Mouse (Mus musculus): ENCODE data around the gene Papola. TPM values are rescaled to one million over a fixed set of nuclear protein-coding genes. Genes with fewer than 3 reads are reported as not detected.

The Papola gene
- polyA plus RNA-seq, 1 experiment from 2014 or later = 70.7 TPM

GRCm38 (mm10) chr12:105844406-105844805 is 59.9 kb downstream of the Papola start:
- Histone ChIP-seq H3K9ac (replicated peaks) (no peak overlapping the region), H3K4me1 (ENCODE audit: insufficient read depth) (no peaks in the 10 kb centered on the region), H3K27ac (ENCODE audit: low read depth) (no peak overlapping the region), H3K4me2 (ENCODE audit: low read depth, low read length) (no peak overlapping the region), H3K9me3 (ENCODE audit: low read length) (no peaks in the 10 kb centered on the region), H3K36me3 (replicated peaks; ENCODE audit: insufficient read depth, low read length) (peaks cover 23% of the 10 kb centered on the region), H3K4me3 (ENCODE audit: low read depth, low read length) (no peak overlapping the region), H3K27me3 (ENCODE audit: insufficient read depth, low read length) (no peaks in the 10 kb centered on the region)
- TF ChIP-seq CTCF (IDR thresholded peaks at IDR 0.05; ENCODE audit: low read depth) = no peak
- TF ChIP-seq EP300 (IDR thresholded peaks at IDR 0.05; ENCODE audit: low read depth) = no peak
- WGBS (ENCODE audit: insufficient replicate concordance) = 89% methylated on average over 4 of the region's 4 CpGs
- ATAC-seq = no peak
- DNase-seq = no peak

GRCm38 (mm10) chr12:105849102-105849501 is 64.6 kb downstream of the Papola start:
- Histone ChIP-seq H3K4me2 (ENCODE audit: low read depth, low read length) (no peak overlapping the region), H3K36me3 (replicated peaks; ENCODE audit: insufficient read depth, low read length) (0 out of 2 replicates have a peak, but pooled peaks cover 2% of the 10 kb centered on the region), H3K9ac (replicated peaks) (no peak overlapping the region), H3K9me3 (ENCODE audit: low read length) (no peaks in the 10 kb centered on the region), H3K27me3 (ENCODE audit: insufficient read depth, low read length) (no peaks in the 10 kb centered on the region), H3K4me3 (ENCODE audit: low read depth, low read length) (no peak overlapping the region), H3K27ac (ENCODE audit: low read depth) (no peak overlapping the region), H3K4me1 (ENCODE audit: insufficient read depth) (no peaks in the 10 kb centered on the region)
- ATAC-seq (no peak), DNase-seq (no peak)
- TF ChIP-seq EP300 (IDR thresholded peaks at IDR 0.05; ENCODE audit: low read depth) (no peak), CTCF (IDR thresholded peaks at IDR 0.05; ENCODE audit: low read depth) (no peak)
- 62% methylated on average over 8 of the region's 8 CpGs for whole genome bisulfite sequencing (ENCODE audit: insufficient replicate concordance)

GRCm38 (mm10) chr12:105850675-105851074 is 66.2 kb downstream of the Papola start:
- Histone ChIP-seq H3K9me3 (ENCODE audit: low read length) (no peaks in the 10 kb centered on the region), H3K4me3 (ENCODE audit: low read depth, low read length) (no peak overlapping the region), H3K36me3 (replicated peaks; ENCODE audit: insufficient read depth, low read length) (no peaks in the 10 kb centered on the region), H3K4me1 (ENCODE audit: insufficient read depth) (no peaks in the 10 kb centered on the region), H3K9ac (replicated peaks) (no peak overlapping the region), H3K4me2 (ENCODE audit: low read depth, low read length) (no peak overlapping the region), H3K27ac (ENCODE audit: low read depth) (no peak overlapping the region), H3K27me3 (ENCODE audit: insufficient read depth, low read length) (no peaks in the 10 kb centered on the region)
- WGBS (ENCODE audit: insufficient replicate concordance) = 69% methylated on average over 9 of the region's 9 CpGs
- TF ChIP-seq EP300 (IDR thresholded peaks at IDR 0.05; ENCODE audit: low read depth) (no peak), CTCF (IDR thresholded peaks at IDR 0.05; ENCODE audit: low read depth) (no peak)
- DNase-seq = no peak
- no peak for ATAC-seq

- no peak overlapping the region for H3K4me2 ChIP-seq (ENCODE audit: low read depth, low read length)
- H3K27ac ChIP-seq (ENCODE audit: low read depth) = no peak overlapping the region
- H3K9me3 ChIP-seq (ENCODE audit: low read length) = no peaks in the 10 kb centered on the region
- TF ChIP-seq EP300 (IDR thresholded peaks at IDR 0.05; ENCODE audit: low read depth) (no peak), CTCF (IDR thresholded peaks at IDR 0.05; ENCODE audit: low read depth) (no peak)
- H3K9ac ChIP-seq (replicated peaks) = no peak overlapping the region
- H3K4me3 ChIP-seq (ENCODE audit: low read depth, low read length) = no peak overlapping the region
- no peaks in the 10 kb centered on the region for H3K36me3 ChIP-seq (replicated peaks; ENCODE audit: insufficient read depth, low read length)
- H3K4me1 ChIP-seq (ENCODE audit: insufficient read depth) = no peaks in the 10 kb centered on the region
- 59% methylated on average over 7 of the region's 7 CpGs for WGBS (ENCODE audit: insufficient replicate concordance)
- no peak for DNase-seq
- no peak for ATAC-seq
- H3K27me3 ChIP-seq (ENCODE audit: insufficient read depth, low read length) = no peaks in the 10 kb centered on the region
These were observed 68.3 kb downstream of the Papola start for GRCm38 (mm10) chr12:105852798-105853197.

- Histone ChIP-seq H3K4me1 (ENCODE audit: insufficient read depth) (no peaks in the 10 kb centered on the region), H3K4me2 (ENCODE audit: low read depth, low read length) (no peak overlapping the region), H3K4me3 (ENCODE audit: low read depth, low read length) (no peak overlapping the region), H3K27me3 (ENCODE audit: insufficient read depth, low read length) (no peaks in the 10 kb centered on the region), H3K27ac (ENCODE audit: low read depth) (no peak overlapping the region), H3K9me3 (ENCODE audit: low read length) (no peaks in the 10 kb centered on the region), H3K36me3 (replicated peaks; ENCODE audit: insufficient read depth, low read length) (no peaks in the 10 kb centered on the region), H3K9ac (replicated peaks) (no peak overlapping the region)
- TF ChIP-seq CTCF (IDR thresholded peaks at IDR 0.05; ENCODE audit: low read depth) (peak; percentile 52), EP300 (IDR thresholded peaks at IDR 0.05; ENCODE audit: low read depth) (no peak)
- no peak for ATAC-seq
- no peak for DNase-seq
- WGBS (ENCODE audit: insufficient replicate concordance) = 33% methylated on average over 6 of the region's 6 CpGs
These were observed 70.1 kb downstream of the Papola start for GRCm38 (mm10) chr12:105854639-105855038.

GRCm38 (mm10) chr12:105857902-105858640 is 73.6 kb downstream of the Papola start:
- no peak for ATAC-seq
- H3K4me3 ChIP-seq (ENCODE audit: low read depth, low read length) = no peak overlapping the region
- no peaks in the 10 kb centered on the region for H3K9me3 ChIP-seq (ENCODE audit: low read length)
- H3K36me3 ChIP-seq (replicated peaks; ENCODE audit: insufficient read depth, low read length) = no peaks in the 10 kb centered on the region
- no peak overlapping the region for H3K9ac ChIP-seq (replicated peaks)
- no peak for DNase-seq
- no peaks in the 10 kb centered on the region for H3K4me1 ChIP-seq (ENCODE audit: insufficient read depth)
- H3K27ac ChIP-seq (ENCODE audit: low read depth) = no peak overlapping the region
- H3K27me3 ChIP-seq (ENCODE audit: insufficient read depth, low read length) = no peaks in the 10 kb centered on the region
- TF ChIP-seq CTCF (IDR thresholded peaks at IDR 0.05; ENCODE audit: low read depth) = no peak
- no peak for TF ChIP-seq EP300 (IDR thresholded peaks at IDR 0.05; ENCODE audit: low read depth)
- no peak overlapping the region for H3K4me2 ChIP-seq (ENCODE audit: low read depth, low read length)
- 50% methylated on average over 5 of the region's 5 CpGs for WGBS (ENCODE audit: insufficient replicate concordance)
